Mouse (Mus musculus) mouse embryonic stem cell (cell line): ENCODE measurements around the gene Lst1.

Experiments used
- in situ Hi-C, 2 experiments: fragments of 300-500 bp; cut with MboI; formaldehyde crosslinking; loops; 1 replicate in 1 of 2; 3 replicates in 1 of 2; pipeline ENCODE4 v1.14.3; 2019 to 2020; ENCODE audit warnings: low sequenced_read_pairs in 2 of 2, low pct_unique_long_range_greater_than_20kb in 1 of 2, mixed read lengths in 1 of 2; ENCODE audit not compliant: unreplicated experiment in 1 of 2

Lst1 gene

DNA sequence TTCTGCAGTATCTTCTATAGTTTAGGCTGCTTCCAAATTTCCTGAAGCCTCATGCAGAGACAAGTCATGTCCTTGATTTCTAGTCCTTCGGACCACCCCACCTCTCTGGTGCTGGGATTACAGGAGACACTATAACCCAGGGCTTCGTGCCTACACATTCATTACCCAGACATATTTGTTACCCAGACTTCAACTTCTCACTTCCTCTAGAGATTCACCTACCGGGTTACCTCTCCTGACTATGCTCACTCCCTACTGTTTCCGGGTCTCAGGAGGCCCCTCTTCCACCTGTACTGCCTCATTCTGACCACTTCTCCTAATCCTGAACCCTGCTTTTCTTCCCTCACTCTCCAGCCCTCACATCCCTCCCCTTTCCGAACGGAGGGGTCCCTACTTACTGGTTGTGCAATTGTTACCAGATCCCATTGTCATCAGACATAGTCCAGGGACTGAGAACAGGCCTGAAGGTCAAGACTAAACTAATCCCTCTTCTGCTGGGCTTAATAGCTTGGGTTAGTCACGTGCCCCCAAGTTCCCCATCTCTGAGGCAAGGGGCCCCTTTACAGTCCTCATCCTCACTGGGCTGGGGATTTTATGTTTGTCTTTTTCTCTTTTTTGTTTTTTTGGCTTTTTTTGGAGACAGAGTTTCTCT lies at the start of gene Lst1:
Gene Lst1 (minus strand): TSS at position 481 of the 652 bp plus-strand sequence.
- in situ Hi-C loops: no loop called here

GRCm38 (mm10) chr17:35237504-35237903 lies 49.3 kb upstream of the Lst1 start:
- in situ Hi-C loops: no loop called here

GRCm38 (mm10) chr17:35236996-35237395 lies 48.8 kb upstream of the Lst1 start:
- in situ Hi-C loops: no loop called here

DNA sequence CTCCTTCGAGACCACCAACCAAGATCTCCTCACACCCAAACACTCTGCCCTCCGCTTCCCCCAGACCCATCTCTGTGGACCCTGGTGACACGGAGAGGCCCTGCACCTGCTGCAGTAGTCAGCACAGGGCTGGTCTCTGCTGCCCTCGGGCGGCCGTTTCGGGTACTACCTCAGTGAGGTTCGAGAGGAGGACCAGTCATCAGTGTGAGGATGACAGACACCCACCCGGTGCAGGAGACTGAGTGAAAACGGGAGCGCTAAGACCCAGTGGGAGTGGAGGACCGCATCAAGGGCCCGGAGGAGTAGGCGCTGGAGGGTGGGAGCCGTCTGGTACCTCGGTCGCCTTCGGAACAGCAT lies 48.1 kb upstream of the Lst1 start:
- in situ Hi-C loops: no loop called here

DNA sequence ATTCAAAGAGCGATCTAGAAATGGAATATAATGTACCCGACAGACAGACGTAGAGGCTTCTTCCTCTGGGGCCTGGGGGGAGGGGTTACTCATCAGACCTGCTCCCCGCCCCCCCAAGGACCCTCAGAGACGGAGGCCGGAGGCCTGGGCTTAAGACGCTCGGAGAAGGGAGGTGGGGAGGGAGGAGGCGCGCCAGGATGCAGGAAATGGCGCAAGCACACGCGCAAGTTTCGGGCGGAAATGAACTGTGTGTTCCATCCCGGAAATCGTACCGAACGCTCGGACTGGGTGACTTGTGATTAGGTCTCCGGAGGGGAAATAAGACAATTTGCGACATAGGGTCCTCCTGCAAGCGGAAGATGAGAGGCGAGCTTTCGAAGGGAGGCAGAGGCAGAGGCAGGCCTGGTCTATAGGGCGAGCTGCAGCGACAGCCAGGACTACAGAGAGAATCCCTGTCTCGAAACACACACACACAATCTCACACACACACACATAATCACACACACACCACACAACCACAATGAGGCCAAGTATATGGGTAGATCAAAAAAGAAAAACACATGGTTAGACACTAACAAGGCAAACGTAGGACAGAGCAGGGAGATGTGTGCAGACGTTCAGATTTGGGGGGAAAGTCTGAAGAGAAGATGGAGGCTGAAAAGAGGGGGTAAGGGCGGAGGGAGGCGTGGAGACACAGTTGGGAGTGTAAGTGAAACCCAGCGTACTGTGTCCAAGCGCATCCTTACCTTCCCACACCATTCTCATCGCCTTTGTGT lies 47.6 kb upstream of the Lst1 start, which contains the start of gene Nfkbil1:
Gene Nfkbil1 (minus strand): TSS at position 179 of the 776 bp plus-strand sequence.
- in situ Hi-C loops: no loop called here

DNA sequence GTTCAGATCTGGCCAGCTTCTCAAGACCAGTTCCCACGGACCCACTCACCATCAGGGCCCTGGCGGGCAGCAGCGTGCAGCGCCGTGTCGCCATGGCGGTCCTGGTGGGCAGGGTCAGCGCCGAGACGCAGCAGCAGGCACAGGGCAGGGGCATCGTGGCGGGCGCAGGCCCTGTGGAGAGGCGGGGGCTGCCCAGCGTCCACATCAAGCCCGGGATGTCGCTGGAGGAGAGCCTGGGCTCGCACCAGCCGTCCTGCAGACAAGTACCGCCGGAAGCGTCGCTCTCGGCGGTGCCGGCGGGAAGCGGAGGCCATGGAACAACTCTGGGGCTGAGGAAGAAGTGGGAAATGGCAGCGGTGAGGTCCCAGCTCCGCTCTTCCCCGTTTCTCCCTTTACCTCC lies 46.7 kb upstream of the Lst1 start:
- in situ Hi-C loops: loop anchor here (5.0 kb wide), 2 partner anchors 58 to 68 kb away; partner anchors contain the start of gene Aif1 (in 1 of the 2)

DNA sequence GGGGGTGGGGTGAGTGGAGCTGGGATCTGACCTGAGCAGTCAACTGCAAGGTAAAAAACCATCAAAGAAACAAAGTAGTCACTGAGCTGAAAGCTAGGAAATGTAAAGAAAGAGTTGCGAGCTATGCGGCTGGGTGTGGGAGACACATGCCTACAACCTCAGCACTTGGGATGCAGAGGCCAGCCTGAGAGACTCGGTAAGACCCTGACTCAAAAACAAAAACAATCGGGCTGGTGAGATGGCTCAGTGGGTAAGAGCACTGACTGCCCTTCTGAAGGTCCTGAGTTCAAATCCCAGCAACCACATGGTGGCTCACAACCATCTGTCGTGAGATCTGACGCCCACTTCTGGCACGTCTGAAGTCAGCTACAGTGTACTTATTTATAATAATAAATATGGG lies 45.9 kb upstream of the Lst1 start:
- in situ Hi-C loops: loop anchor here (5.0 kb wide), 2 partner anchors 57 to 67 kb away; partner anchors contain the start of gene Aif1 (in 1 of the 2)

DNA sequence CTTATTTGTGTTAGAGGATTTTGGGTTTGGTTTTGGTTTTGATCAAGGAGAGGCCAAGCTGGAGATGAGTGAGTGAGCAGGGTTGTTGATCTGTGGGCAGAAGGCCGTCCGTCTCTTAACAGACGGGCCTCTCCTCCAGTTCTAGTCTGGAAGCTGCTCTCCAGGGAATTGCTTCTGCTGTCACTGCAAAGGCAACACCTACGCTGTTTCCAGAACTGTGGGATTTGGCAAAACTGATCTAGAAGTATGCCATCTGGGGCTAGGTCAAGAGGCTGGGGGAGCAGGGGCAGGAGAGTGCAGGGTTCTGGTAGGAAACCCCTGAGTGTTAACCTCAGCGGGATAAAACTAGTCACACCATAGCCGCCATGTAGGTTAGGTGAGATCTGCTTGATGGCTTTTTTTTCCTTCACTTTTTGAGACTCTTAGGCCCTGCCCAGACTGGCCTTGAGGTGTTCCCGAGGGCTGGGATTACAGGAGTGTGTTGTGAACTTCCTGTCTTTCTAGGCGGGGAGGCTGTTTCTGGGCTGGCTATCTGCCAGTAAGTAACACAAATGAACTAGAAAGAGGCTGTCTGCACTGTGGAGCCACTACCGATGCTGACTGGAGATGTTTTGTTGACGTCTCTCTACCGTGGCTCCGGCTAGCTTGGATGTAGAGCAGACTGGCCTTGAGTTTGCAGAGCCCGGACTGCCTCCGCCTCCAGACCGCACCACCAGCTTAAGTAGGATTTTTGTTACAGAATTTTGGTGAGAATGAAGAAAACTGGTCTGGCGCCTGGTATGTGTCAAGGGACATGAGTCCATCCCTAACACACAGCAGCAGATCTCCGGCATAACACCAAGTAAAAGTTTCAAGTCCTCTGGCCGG lies 45.1 kb upstream of the Lst1 start, which contains the start of gene Atp6v1g2:
Gene Atp6v1g2 (plus strand): TSS at position 547 of the 867 bp plus-strand sequence.
- in situ Hi-C loops: loop anchor here (5.0 kb wide), 2 partner anchors 56 to 66 kb away; partner anchors contain the start of gene Aif1 (in 1 of the 2)

DNA sequence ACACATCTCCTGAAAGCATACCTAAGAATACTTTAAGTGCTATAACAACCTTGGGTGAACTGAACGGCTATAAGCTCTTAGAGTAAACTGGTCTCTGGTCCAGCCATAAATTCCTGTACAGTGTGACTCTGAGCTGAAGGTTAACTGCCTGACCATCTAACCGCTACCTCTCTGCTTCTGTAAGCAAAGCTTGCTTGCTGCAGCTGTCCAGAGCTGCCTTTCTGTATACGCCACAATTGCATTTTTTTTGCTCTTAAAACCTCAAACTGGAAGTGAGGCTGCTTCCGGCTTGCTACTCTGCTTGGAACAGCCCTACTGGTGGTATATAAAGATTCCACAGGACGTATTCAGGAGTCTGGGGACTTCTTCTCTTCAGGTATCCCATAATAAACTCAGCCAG lies 44.4 kb upstream of the Lst1 start:
- in situ Hi-C loops: loop anchor here (5.0 kb wide), 2 partner anchors 55 to 65 kb away; partner anchors contain the start of gene Aif1 (in 1 of the 2)

DNA sequence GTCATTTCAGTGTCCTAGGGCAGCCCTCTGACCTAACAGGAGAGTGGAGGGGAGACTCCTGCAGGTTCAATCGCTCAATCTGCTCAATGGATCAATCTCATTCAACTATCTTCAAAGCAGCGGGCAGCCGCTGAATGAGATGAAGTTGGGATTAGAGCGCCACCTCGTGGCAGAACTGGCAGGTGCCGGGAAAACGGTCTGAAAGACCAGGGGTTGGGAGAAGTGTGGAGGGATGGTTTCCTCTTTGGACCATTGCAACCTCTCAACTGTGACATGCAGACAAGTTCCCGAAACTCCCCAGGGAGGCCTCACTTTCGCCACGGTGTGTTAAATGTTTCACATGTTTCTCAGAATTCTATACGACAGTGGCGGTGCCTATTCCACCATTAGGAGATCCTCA lies 43.8 kb upstream of the Lst1 start:
- in situ Hi-C loops: loop anchor here (5.0 kb wide), 2 partner anchors 55 to 65 kb away; partner anchors contain the start of gene Aif1 (in 1 of the 2)

GRCm38 (mm10) chr17:35231022-35231421 lies 42.8 kb upstream of the Lst1 start:
- in situ Hi-C loops: loop anchor here (5.0 kb wide), 2 partner anchors 54 to 64 kb away; partner anchors contain the start of gene Aif1 (in 1 of the 2)

DNA sequence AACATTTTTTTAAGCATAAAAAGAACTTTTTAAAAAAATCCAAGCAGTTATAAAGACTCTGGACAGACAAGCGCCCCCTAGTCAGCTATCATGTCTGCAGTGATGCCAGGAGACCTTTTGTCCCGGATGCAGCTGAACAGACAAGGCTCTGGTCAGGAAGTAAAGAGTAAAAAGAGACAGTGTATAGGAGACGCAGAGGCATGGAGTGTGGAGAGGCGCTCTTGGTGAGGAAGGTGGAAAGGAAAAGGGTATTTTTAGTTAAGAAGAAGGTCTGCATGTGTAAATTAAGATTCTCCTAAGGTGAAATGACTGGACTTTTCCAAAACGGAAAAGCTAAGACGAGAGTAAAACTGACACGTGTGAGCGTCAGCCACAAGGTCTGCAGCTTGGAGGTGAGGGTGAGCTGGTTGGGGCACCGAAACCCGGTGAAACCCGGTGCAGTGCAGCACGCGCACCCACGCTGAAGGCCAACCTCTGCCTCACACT lies 38.4 kb upstream of the Lst1 start:
- in situ Hi-C loops: no loop called here

DNA sequence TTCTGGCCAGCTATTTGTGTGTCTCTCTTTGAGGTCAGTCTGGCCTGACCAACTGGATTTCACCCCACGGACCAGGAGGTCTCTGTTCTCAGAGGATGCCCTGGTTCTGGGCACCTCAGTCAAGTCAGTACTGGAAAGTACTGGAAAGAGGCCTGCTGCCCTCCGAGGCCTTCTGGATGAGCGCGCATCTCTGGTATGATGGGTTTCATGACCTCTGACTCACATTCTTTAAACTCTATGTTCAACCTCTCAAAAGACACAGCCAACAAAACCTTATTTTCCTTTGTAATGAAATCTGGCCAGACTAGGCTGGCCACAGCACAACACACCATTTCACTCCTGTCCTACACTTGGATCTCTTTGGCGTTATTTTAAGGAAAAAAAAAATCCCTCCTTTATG lies 37.2 kb upstream of the Lst1 start:
- in situ Hi-C loops: no loop called here

DNA sequence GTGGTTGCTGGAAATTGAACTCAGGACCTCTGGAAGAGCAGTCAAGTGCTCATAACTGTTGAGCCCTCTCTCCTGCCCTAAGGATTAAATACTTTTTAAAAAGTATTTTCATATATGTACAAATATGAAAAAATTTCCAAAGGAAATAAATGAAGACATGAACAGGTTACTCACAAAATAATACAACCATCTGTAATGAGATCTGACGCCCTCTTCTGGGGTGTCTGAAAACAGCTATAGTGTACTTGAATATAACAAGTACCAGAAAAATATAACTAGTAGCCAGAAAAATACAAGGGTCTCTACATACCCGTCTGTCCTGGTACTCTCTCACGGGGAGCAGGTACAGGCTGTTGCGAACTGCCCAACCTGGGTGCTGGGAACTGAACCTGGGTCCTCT lies 36.4 kb upstream of the Lst1 start:
- in situ Hi-C loops: no loop called here

DNA sequence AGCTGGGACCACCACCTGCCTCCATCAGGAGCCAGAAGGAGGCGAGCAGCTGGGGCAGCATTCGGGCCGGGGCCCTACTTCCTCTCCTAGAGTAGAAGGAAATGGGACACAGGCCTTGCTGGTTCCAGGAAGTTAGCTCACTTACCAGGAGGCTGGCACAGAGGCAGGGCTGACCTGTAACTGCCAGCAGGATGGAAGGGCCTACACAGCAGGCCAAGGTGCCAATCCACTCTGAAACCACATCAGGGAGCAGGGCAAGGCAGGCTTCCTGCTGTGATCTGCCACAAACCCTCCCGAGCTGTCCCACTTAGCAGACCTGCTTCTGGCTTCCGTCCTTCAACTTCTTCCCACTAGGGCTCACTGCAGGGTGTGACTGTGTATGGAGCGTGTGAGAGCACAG lies 34.1 kb upstream of the Lst1 start:
- in situ Hi-C loops: no loop called here

DNA sequence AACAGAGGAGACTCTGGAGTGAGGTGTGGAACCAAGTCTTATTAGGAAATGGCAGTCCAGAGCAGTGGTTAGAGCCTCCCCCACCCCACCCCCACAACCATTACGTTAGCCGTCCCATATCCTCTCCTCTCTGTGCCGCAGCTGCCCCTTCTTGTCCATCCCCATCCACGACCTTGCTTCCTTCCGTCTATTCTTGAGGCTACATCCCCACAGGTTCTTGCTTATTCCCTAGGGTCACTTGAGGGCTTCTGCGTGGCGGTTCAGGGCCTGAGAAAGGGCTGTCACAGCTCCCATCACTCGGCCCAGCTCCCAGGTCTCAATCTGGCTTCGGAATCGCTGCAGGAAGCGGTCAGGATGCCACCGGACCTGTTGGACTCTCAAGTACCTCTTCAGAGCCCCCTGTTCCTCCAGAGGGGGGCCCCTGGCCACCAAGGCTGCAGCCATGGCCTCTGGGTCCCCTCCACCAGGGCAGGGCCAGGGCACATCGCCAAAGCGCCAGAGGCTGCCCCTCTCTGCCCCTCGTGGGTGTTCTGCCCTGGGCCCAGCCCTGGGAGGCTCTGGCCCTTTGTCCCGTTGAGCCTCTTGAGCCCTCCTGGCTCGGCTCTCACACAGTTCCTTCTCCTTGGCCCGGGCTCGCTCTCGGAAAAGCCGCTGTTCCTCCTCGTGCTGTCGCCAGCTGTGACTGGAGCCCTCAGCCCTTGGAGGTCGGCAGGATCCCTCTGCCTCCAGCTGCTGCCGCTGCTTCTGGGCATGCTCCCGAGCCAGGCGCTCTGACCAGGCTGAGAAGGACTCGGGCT lies 32.1 kb upstream of the Lst1 start, which contains the start of gene Gm16181:
Gene Gm16181 (plus strand): TSS at position 679 of the 797 bp plus-strand sequence.
- in situ Hi-C loops: no loop called here

GRCm38 (mm10) chr17:35219601-35220041 lies 31.4 kb upstream of the Lst1 start:
- in situ Hi-C loops: no loop called here
